Mouse (Mus musculus): ENCODE results near the gene Mrnip.

DNA sequence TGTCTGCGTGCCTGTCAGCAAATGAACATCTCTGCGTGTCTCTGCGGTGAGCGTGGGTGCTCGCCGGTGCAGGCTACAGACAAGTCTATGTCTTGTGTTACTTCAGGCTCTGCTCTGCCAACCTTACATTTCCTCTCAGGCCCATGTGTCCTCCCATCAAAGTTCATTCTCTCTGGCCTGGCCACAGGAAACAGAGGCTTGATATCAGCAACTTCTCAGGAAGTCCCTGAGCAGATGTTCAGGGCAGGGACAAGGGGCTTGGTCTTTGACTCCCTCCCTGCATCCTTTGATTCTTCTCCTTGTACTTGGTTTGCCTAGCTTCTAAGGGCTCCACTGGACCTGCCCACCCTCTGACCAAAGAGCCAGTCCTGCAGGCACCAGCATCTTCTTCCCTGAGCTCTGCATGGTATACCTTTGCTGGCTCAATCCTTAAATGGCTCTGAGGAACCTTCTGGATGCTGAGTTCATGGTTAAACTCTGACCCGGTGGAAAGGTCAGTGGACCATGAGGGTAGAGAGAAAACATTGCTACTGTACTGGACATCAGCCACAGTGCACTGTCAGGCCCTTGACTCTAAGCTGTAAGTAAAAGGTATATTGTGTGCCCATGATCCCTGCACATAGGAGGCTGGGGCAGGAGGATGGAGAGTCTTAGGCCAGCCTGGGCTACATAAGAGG is 66.1 kb downstream of the Mrnip start:
- TF ChIP-seq CTCF (IDR thresholded peaks at IDR 0.05; ENCODE audit: low read depth): no peak
- no peak for TF ChIP-seq EP300 (IDR thresholded peaks at IDR 0.05; ENCODE audit: low read depth)

Measured in liver, embryonic 14.5 days (tissue).